Mouse (Mus musculus): ENCODE data around the gene Hoxc4.

Hoxc4 gene

GRCm38 (mm10) chr15:102991782-102992181 lies 27.0 kb upstream of the Hoxc4 start:
- DNase-seq: no peak

GRCm38 (mm10) chr15:102992206-102992605 lies 26.5 kb upstream of the Hoxc4 start:
- no peak for DNase-seq

- no peak for DNase-seq
Measured at GRCm38 (mm10) chr15:102992863-102993262, 25.9 kb upstream of the Hoxc4 start.

- DNase-seq: no peak
Measured at GRCm38 (mm10) chr15:102996548-102996947, 22.2 kb upstream of the Hoxc4 start.

- DNase-seq: no peak
Measured at GRCm38 (mm10) chr15:102997431-102997830, 21.3 kb upstream of the Hoxc4 start.

GRCm38 (mm10) chr15:102997939-102998355 lies 20.8 kb upstream of the Hoxc4 start, which contains the start of gene Hoxc6:
TSS of gene Hoxc6 (plus strand) at chr15:102998257.
- DNase-seq: no peak

- no peak for DNase-seq
Measured at GRCm38 (mm10) chr15:102998608-102999182, 20.0 kb upstream of the Hoxc4 start.

GRCm38 (mm10) chr15:102999183-102999831 lies 19.4 kb upstream of the Hoxc4 start:
- DNase-seq: peak; percentile 30

GRCm38 (mm10) chr15:102999955-103000354 lies 18.8 kb upstream of the Hoxc4 start:
- DNase-seq: no peak

GRCm38 (mm10) chr15:103000501-103000901 lies 18.2 kb upstream of the Hoxc4 start:
- no peak for DNase-seq

GRCm38 (mm10) chr15:103001370-103001769 lies 17.4 kb upstream of the Hoxc4 start:
- no peak for DNase-seq

GRCm38 (mm10) chr15:103002156-103002555 lies 16.6 kb upstream of the Hoxc4 start:
- no peak for DNase-seq

GRCm38 (mm10) chr15:103002821-103003448 lies 15.8 kb upstream of the Hoxc4 start:
- DNase-seq: no peak

GRCm38 (mm10) chr15:103005308-103005707 lies 13.4 kb upstream of the Hoxc4 start:
- no peak for DNase-seq

GRCm38 (mm10) chr15:103005797-103006196 lies 12.9 kb upstream of the Hoxc4 start:
- DNase-seq: no peak

GRCm38 (mm10) chr15:103006326-103006725 lies 12.4 kb upstream of the Hoxc4 start:
- DNase-seq: no peak

GRCm38 (mm10) chr15:103009265-103010111 lies 9.2 kb upstream of the Hoxc4 start:
- DNase-seq: no peak

GRCm38 (mm10) chr15:103010112-103010846 lies 8.5 kb upstream of the Hoxc4 start:
- no peak for DNase-seq

GRCm38 (mm10) chr15:103010847-103011555 lies 7.7 kb upstream of the Hoxc4 start:
- no peak for DNase-seq

GRCm38 (mm10) chr15:103011928-103012486 lies 6.7 kb upstream of the Hoxc4 start:
- DNase-seq: no peak

- peak; percentile 34 for DNase-seq
Measured at GRCm38 (mm10) chr15:103013238-103013984, 5.3 kb upstream of the Hoxc4 start.
